Mouse (Mus musculus) forebrain, embryonic 16.5 days (tissue): ENCODE data around the gene Coil. TPM values are rescaled to one million over a fixed set of nuclear protein-coding genes. Genes with fewer than 3 reads are reported as not detected.

Source experiments
- ATAC-seq: fragments of 200-750 bp; cut with Nextera tagmentation; 2 replicates; pipeline ENCODE4 v1.8.0; 2017; ENCODE audit warnings: mild to moderate bottlenecking, moderate library complexity
- H3K27ac ChIP-seq: fragments of 300-500 bp; sonication (generic); 2 replicates; pipeline ENCODE4 v1.5.1; 2014; ENCODE audit warnings: low read length, control low read depth
- H3K27me3 ChIP-seq: fragments of 300-500 bp; sonication (generic); replicated peaks from 2 replicates; pipeline ENCODE4 v1.6.1; 2014; ENCODE audit warnings: low read length; ENCODE audit not compliant: control insufficient read depth, insufficient read depth
- H3K36me3 ChIP-seq: fragments of 300-500 bp; sonication (generic); 2 replicates; pipeline ENCODE4 v1.6.1; 2014; ENCODE audit not compliant: control insufficient read depth, insufficient read depth
- H3K4me1 ChIP-seq: fragments of 300-500 bp; sonication (generic); replicated peaks from 2 replicates; pipeline ENCODE4 v1.6.1; 2014; ENCODE audit warnings: low read length; ENCODE audit not compliant: control insufficient read depth, insufficient read depth
- H3K4me2 ChIP-seq: fragments of 300-500 bp; sonication (generic); 2 replicates; pipeline ENCODE4 v1.6.1; 2014; ENCODE audit warnings: mild to moderate bottlenecking, low read length, control low read depth
- H3K4me3 ChIP-seq: fragments of 300-500 bp; sonication (generic); replicated peaks from 2 replicates; pipeline ENCODE4 v1.5.1; 2014; ENCODE audit warnings: mild to moderate bottlenecking, low read length, control low read depth
- H3K9ac ChIP-seq: fragments of 300-500 bp; sonication (generic); replicated peaks from 2 replicates; pipeline ENCODE4 v1.6.1; 2014; ENCODE audit warnings: low read depth, low read length, control low read depth
- H3K9me3 ChIP-seq: fragments of 300-500 bp; sonication (generic); 2 replicates; pipeline ENCODE4 v1.6.1; 2016; ENCODE audit warnings: low read length; ENCODE audit not compliant: control insufficient read depth
- WGBS: fragments of 180-500 bp; shearing (Covaris S2); extraction: QIAGEN DNeasy Blood & Tissue Kit; methylation state at CpG from one replicate; pipeline ENCODE4 v1.1.7; 2014; 5-methylcytosine and 5-hydroxymethylcytosine counted together
- polyA plus RNA-seq: library from polyadenylated mRNA; unstranded; fragments of >200 nt; fragmentation: Nextera tagmentation; extraction: Ambion mirVana; gene quantifications from 2 replicates; pipeline ENCODE4 v1.2.1, GENCODE M21; 2015

Coil gene
- polyA plus RNA-seq, 1 experiment from 2014 or later = 27.1 TPM

- Histone ChIP-seq H3K27ac (no peak overlapping the region), H3K9ac (no peak overlapping the region), H3K4me3 (no peak overlapping the region), H3K4me2 (no peak overlapping the region), H3K4me1 (no peaks in the 10 kb centered on the region), H3K27me3 (no peaks in the 10 kb centered on the region), H3K36me3 (no peaks in the 10 kb centered on the region), H3K9me3 (no peaks in the 10 kb centered on the region)
- 62% methylated on average over 11 of the region's 11 CpGs for WGBS
- ATAC-seq = no peak
These were observed 54.3 kb downstream of the Coil start for GRCm38 (mm10) chr11:89024181-89024881.

DNA sequence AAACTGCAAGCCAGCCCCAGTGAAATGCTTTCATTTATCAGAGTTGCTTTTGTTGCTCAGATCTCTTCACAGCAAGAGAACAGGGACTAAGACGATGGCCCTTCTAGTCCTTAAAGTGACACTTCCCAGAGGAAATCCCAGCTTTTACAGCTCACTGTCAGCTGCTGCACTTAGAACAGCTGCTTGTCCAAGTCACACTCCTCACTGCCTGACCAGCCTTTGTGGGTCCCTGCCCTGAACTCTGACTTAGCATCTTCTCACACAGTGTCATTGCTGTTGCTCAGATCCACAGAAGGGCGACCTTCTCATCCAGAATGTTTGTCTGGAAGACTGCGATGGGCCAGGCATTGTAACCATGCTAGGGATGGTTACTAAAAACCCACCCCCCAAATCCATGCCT is 55.6 kb downstream of the Coil start:
- no peaks in the 10 kb centered on the region for H3K27me3 ChIP-seq
- H3K36me3 ChIP-seq = no peaks in the 10 kb centered on the region
- no peaks in the 10 kb centered on the region for H3K4me1 ChIP-seq
- 75% methylated on average over 3 of the region's 3 CpGs for WGBS
- no peak for ATAC-seq
- no peak overlapping the region for H3K27ac ChIP-seq
- H3K4me3 ChIP-seq = no peak overlapping the region
- H3K9ac ChIP-seq = no peak overlapping the region
- no peak overlapping the region for H3K4me2 ChIP-seq
- no peaks in the 10 kb centered on the region for H3K9me3 ChIP-seq

GRCm38 (mm10) chr11:89026117-89026516 is 56.1 kb downstream of the Coil start:
- H3K4me2 ChIP-seq = no peak overlapping the region
- WGBS = 99% methylated on average over 3 of the region's 3 CpGs
- H3K9me3 ChIP-seq = no peaks in the 10 kb centered on the region
- no peaks in the 10 kb centered on the region for H3K27me3 ChIP-seq
- no peaks in the 10 kb centered on the region for H3K4me1 ChIP-seq
- no peak for ATAC-seq
- no peaks in the 10 kb centered on the region for H3K36me3 ChIP-seq
- H3K4me3 ChIP-seq = no peak overlapping the region
- no peak overlapping the region for H3K27ac ChIP-seq
- H3K9ac ChIP-seq = no peak overlapping the region

GRCm38 (mm10) chr11:89027955-89028361 is 57.9 kb downstream of the Coil start:
- Histone ChIP-seq H3K36me3 (no peaks in the 10 kb centered on the region), H3K4me1 (no peaks in the 10 kb centered on the region), H3K9me3 (no peaks in the 10 kb centered on the region), H3K4me2 (no peak overlapping the region), H3K4me3 (no peak overlapping the region), H3K27ac (no peak overlapping the region), H3K9ac (no peak overlapping the region), H3K27me3 (no peaks in the 10 kb centered on the region)
- WGBS = 90% methylated on average over 10 of the region's 10 CpGs
- ATAC-seq = no peak

- Histone ChIP-seq H3K4me3 (no peak overlapping the region), H3K4me2 (no peak overlapping the region), H3K4me1 (no peaks in the 10 kb centered on the region), H3K36me3 (0 out of 2 replicates have a peak, but pooled peaks cover 2% of the 10 kb centered on the region), H3K27ac (no peak overlapping the region), H3K9me3 (no peaks in the 10 kb centered on the region), H3K9ac (no peak overlapping the region), H3K27me3 (no peaks in the 10 kb centered on the region)
- no peak for ATAC-seq
- WGBS = 66% methylated on average over 10 of the region's 10 CpGs
These were observed 58.9 kb downstream of the Coil start for GRCm38 (mm10) chr11:89028871-89029405.

- WGBS = 76% methylated on average over 6 of the region's 6 CpGs
- ATAC-seq = no peak
- Histone ChIP-seq H3K27me3 (no peaks in the 10 kb centered on the region), H3K27ac (no peak overlapping the region), H3K9me3 (no peaks in the 10 kb centered on the region), H3K4me1 (no peaks in the 10 kb centered on the region), H3K36me3 (0 out of 2 replicates have a peak, but pooled peaks cover 2% of the 10 kb centered on the region), H3K9ac (no peak overlapping the region), H3K4me3 (no peak overlapping the region), H3K4me2 (no peak overlapping the region)
These were observed 60.5 kb downstream of the Coil start for GRCm38 (mm10) chr11:89030552-89030951.

- no peak overlapping the region for H3K27ac ChIP-seq
- no peak overlapping the region for H3K9ac ChIP-seq
- no peaks in the 10 kb centered on the region for H3K9me3 ChIP-seq
- H3K4me2 ChIP-seq = no peak overlapping the region
- 0 out of 2 replicates have a peak, but pooled peaks cover 2% of the 10 kb centered on the region for H3K36me3 ChIP-seq
- 83% methylated on average over 1 of the region's 1 CpGs for WGBS
- H3K4me3 ChIP-seq = no peak overlapping the region
- no peaks in the 10 kb centered on the region for H3K27me3 ChIP-seq
- no peaks in the 10 kb centered on the region for H3K4me1 ChIP-seq
- no peak for ATAC-seq
These were observed 61.1 kb downstream of the Coil start for GRCm38 (mm10) chr11:89031189-89031588.

GRCm38 (mm10) chr11:89034592-89034991 is 64.5 kb downstream of the Coil start:
- no peak overlapping the region for H3K4me2 ChIP-seq

DNA sequence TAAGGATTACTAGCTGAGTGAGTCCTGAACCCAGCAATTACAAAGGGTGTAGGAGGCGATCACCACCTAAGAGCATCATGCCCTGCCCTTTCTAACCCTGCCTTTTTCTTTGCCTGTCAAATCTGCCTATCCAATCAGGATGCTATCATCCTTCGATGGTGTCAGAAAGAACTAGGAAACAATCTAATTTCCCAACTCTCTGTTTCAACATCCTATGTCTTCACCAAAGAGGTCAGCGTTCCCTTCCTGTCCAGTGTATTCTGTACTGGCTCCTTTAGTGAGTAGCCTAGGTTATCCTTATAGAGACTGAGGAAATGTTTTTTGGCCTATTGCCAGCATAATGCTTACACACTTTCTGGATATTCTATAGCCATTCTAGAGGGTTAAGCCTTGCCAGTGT is 65.5 kb downstream of the Coil start:
- Histone ChIP-seq H3K27me3 (no peaks in the 10 kb centered on the region), H3K4me1 (no peaks in the 10 kb centered on the region), H3K27ac (no peak overlapping the region), H3K9ac (no peak overlapping the region), H3K9me3 (no peaks in the 10 kb centered on the region), H3K36me3 (peaks cover 12% of the 10 kb centered on the region), H3K4me2 (no peak overlapping the region), H3K4me3 (no peak overlapping the region)
- no peak for ATAC-seq
- WGBS = 82% methylated on average over 3 of the region's 3 CpGs

More at GRCm38 (mm10) chr11:89034592-89034991, 64.5 kb downstream of the Coil start:
- no peak overlapping the region for H3K27ac ChIP-seq
- 0 out of 2 replicates have a peak, but pooled peaks cover 2% of the 10 kb centered on the region for H3K36me3 ChIP-seq
- no peak overlapping the region for H3K4me3 ChIP-seq
- no peak for ATAC-seq
- no peaks in the 10 kb centered on the region for H3K9me3 ChIP-seq
- no peaks in the 10 kb centered on the region for H3K4me1 ChIP-seq
- H3K27me3 ChIP-seq = no peaks in the 10 kb centered on the region
- H3K9ac ChIP-seq = no peak overlapping the region
